Mouse (Mus musculus) ES-CJ7 (cell line): ENCODE data around the gene Glp2r.

Experiments
- DNase-seq: peaks from one replicate; pipeline ENCODE4 v3.0.0; 2011; ENCODE audit warnings: low read depth, low spot score

The Glp2r gene

GRCm38 (mm10) chr11:67728726-67729125, 42.2 kb downstream of the Glp2r start:
- no peak for DNase-seq

- DNase-seq: no peak
Measured at GRCm38 (mm10) chr11:67727095-67727494, 43.9 kb downstream of the Glp2r start.

- no peak for DNase-seq
Measured at GRCm38 (mm10) chr11:67723231-67724013, 47.5 kb downstream of the Glp2r start.

GRCm38 (mm10) chr11:67722399-67723156, 48.4 kb downstream of the Glp2r start:
- no peak for DNase-seq

GRCm38 (mm10) chr11:67721485-67721884, 49.5 kb downstream of the Glp2r start:
- no peak for DNase-seq

GRCm38 (mm10) chr11:67715382-67715781, 55.6 kb downstream of the Glp2r start:
- no peak for DNase-seq

GRCm38 (mm10) chr11:67712976-67713375, 58.0 kb downstream of the Glp2r start:
- no peak for DNase-seq

- DNase-seq: no peak
Measured at GRCm38 (mm10) chr11:67694703-67695376, 76.1 kb downstream of the Glp2r start, which contains the start of gene Rcvrn. TSS of gene Rcvrn (plus strand) at chr11:67695326.

GRCm38 (mm10) chr11:67686109-67686508, 84.8 kb downstream of the Glp2r start:
- no peak for DNase-seq

GRCm38 (mm10) chr11:67681871-67682270, 89.1 kb downstream of the Glp2r start:
- no peak for DNase-seq

GRCm38 (mm10) chr11:67679930-67680329, 91.0 kb downstream of the Glp2r start:
- no peak for DNase-seq

- DNase-seq: no peak
Measured at GRCm38 (mm10) chr11:67679300-67679699, 91.7 kb downstream of the Glp2r start.

- peak; percentile 67 for DNase-seq
Measured at GRCm38 (mm10) chr11:67675562-67676540, 95.1 kb downstream of the Glp2r start.

- no peak for DNase-seq
Measured at GRCm38 (mm10) chr11:67672140-67672539, 98.8 kb downstream of the Glp2r start.

GRCm38 (mm10) chr11:67670031-67670430, 100.9 kb downstream of the Glp2r start:
- DNase-seq: no peak

- DNase-seq: no peak
Measured at GRCm38 (mm10) chr11:67668460-67669007, 102.4 kb downstream of the Glp2r start.

- DNase-seq: no peak
Measured at GRCm38 (mm10) chr11:67667531-67668332, 103.2 kb downstream of the Glp2r start.

- no peak for DNase-seq
Measured at GRCm38 (mm10) chr11:67666129-67666528, 104.8 kb downstream of the Glp2r start.

- DNase-seq: no peak
Measured at GRCm38 (mm10) chr11:67664918-67665317, 106.0 kb downstream of the Glp2r start.

GRCm38 (mm10) chr11:67664261-67664660, 106.7 kb downstream of the Glp2r start:
- no peak for DNase-seq
